Mouse (Mus musculus): Measurements from ENCODE around the gene Zfp282. TPM values are rescaled to one million over a fixed set of nuclear protein-coding genes. Genes with fewer than 3 reads are reported as not detected.
"Not testable (repeated sequence)": the region's sequence is repeated elsewhere in the genome, so short reads cannot be mapped to it uniquely, and the experiment has no call there.

Zfp282 gene
- polyA plus RNA-seq (2012; rRNA removed), result 11.2 and 11.5 TPM in 2 replicates

DNA sequence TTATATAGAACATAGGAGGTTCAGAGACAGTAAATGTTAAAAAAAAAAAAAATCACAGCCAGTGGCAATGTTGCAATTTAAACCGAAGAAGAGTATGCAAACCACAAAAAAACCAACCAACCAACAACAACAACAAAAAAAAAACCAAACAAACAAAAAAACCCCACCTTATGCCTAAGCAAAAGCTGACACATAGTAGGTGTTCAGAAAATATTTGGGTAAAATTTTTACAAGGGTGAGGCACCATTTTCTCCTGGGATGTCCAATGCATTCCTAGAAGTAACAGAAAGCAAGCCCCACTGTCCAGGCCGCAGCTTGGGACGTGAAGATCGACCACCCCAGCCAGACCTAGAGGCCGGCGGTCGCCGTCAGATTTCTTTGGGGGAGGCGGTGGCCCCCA is at the start of gene Zfp282:
Gene Zfp282 (plus strand): TSS at position 147 of the 400 bp plus-strand sequence.
- DNase-seq (ENCODE audit: extremely low spot score in 1 of 2, low spot score in 1 of 2), result no peak

DNA sequence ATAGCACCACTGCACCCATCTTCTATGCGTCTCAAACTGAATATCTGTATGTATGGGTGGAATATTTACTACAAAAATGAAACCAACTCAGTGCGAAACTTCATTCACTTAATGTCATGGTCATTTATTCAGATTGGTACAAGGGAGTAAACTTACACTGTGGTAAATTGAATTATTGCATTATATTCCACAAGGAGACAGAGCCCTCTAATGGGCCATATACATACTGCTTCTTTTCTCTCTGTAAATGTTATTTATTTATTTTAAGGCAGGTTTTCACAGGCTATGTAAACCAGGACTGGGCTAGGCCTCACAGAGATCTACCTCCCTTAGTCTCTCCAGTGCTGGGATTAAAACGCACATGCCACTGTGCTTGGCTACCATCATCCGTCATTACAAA is 49.5 kb upstream of the Zfp282 start:
- no peak for DNase-seq (ENCODE audit: extremely low spot score in 1 of 2, low spot score in 1 of 2)

DNA sequence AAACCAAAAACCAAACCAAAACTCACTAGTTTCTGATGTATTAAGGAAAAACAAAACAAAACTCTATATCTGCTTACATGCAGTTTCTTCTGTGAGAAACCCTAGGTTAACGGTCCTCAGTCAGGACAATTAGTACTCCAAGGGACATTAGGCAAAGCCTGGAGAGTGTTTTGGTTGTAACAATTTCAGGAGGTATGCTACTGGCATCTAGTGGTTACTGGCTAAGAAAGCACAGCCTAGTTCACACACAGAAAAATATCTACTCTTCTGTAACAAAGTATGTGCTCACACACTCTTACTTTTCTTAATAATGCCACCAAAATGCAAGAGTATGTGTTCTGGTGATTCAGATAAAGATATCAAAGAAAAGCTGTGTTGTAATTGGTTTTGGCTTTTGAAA is 48.1 kb upstream of the Zfp282 start:
- DNase-seq (ENCODE audit: extremely low spot score in 1 of 2, low spot score in 1 of 2), result peak in 1 of 2 experiments; percentile 45

DNA sequence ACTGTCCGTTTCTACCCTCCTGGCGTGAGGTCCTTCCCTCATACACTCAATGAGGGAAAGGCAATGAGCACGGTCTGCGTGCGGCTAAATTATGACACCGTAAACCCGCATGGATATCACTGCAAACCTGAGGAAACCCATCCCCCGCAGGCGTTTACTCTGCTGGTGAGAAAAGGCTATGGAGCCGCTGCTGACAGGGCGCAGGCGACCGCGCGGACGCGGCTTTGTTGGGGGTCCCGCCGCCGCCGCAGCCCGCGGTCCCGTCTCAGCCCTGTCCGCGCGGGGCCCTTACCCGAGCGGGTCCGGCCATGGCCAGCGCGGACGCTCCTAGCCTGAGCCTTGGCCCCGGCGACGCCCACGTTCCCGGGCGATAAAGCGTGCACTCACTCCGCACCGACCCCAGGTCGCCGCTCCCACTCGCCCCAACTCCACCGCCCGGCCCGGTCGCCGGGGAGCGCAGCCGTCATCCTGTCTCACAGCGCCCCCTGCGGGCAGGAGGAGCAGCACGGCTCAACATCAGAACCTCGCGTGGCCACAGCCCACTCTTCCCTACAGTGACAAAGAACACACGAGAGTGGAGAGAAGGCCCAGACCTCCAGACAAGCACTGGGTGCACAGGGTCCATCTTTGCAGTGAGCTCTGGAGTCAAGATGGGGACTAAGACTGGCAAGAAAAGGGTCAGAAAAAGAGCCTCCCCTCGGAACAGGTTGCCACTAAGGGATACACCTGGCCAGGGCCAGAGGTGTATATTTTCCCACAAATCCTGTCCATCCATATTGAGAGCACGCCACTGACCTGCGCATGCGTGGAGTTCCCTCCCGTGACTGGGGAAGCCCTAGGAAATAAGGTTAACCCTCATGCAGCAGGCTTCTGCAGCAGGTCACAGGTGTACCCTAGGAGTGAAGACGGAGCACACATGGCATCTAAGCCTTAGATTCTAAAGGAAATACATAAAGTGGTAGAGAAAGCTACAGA is 46.6 kb upstream of the Zfp282 start, which contains the start of gene Zfp786:
Gene Zfp786 (minus strand): TSS at position 764 of the 975 bp plus-strand sequence.
- DNase-seq (ENCODE audit: extremely low spot score in 1 of 2, low spot score in 1 of 2), result peak; percentile 76 to 96

DNA sequence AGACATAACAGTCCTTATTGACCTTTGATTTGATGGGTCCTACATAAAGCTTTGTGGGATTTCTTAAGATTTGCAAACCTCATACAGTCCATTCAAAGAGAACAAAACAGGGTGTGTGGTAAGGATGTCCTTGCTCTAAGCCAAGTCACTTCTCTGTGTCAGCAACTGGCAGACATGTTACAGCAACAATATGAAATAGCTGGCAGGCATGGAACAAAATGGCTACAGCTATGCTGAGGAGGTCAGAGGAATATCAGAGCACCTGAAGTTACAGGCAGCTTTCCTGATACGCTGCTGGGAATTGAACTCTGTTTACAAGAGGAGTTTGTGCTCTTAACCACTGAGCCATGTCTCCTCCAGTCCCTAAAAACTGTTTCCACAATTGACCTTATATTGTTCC is 44.8 kb upstream of the Zfp282 start:
- no peak for DNase-seq (ENCODE audit: extremely low spot score in 1 of 2, low spot score in 1 of 2)

DNA sequence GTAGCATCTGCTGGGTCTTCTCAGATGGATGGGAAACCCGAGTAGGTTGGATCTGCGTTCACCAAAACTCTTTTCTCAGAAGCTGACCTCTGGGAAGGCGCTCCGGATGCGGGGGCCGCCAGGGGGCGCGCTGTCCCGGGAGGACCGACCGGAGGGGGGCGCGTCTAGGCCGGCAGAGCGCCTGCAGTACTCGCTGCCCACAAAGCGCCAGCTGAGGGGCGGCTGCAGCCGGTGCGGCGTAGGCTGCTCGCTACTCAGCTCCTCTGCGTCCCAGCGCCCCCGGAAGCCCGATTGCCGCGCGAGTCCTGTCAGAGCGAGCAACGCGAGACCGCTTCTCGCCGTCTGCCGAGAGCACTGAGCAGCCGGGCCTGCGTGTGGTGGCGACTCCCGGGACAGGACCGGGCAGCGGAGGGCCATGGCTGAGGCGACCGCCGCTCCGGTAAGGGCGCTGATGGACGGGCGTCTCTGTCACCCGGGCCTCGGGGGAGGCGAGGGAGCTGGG is 41.5 kb upstream of the Zfp282 start, which contains the start of gene Zfp398:
Gene Zfp398 (plus strand): TSS at position 180 of the 502 bp plus-strand sequence.
- DNase-seq (ENCODE audit: extremely low spot score in 1 of 2, low spot score in 1 of 2), result peak; percentile 87 to 97

DNA sequence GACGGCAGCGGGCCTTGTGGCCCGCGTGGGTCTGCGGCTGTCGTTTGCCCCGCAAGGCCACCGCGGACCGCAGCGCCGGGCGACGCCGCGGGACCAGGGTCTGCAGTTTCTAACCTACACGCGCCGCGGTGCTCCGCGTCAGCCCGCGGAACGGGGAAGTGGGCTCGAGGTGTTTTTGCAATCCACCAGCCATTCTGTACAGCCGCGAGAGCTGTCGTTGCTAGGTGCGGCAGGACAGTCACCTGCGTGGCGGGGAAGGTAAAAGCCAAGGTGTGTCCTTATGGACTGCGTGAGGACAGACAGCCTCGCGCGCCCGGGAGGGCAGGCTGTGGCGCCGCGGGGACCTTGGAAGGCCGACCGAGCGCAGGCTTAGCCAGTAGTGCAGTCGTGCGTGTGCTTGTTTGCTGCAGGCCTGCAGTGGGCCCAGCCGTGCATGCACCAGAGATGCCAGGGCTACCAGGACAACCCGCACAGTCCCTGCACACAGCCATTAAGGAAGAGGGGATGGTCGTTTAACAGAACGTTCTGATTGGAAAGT is 41.0 kb upstream of the Zfp282 start:
- DNase-seq (ENCODE audit: extremely low spot score in 1 of 2, low spot score in 1 of 2), result peak in 1 of 2 experiments; percentile 47

DNA sequence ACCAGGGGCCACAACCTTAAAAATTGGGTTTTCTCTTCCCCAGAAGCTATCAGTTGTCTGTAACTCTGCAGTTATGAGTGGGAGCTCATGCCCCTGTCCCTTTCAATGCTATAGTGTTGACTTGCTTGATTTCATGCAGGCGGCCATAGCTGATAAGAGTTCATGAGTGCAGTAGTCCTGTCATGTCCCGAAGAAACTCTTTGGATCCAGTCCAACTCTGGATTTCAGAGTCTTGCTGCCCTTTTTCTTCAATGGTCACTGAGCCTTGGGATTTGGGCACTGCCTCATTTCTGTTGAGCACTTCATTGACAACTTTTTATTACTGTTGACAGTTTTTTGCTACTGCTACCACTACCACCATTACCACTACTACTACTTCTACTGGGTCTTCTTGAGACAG is 39.4 kb upstream of the Zfp282 start:
- DNase-seq (ENCODE audit: extremely low spot score in 1 of 2, low spot score in 1 of 2), result no peak

DNA sequence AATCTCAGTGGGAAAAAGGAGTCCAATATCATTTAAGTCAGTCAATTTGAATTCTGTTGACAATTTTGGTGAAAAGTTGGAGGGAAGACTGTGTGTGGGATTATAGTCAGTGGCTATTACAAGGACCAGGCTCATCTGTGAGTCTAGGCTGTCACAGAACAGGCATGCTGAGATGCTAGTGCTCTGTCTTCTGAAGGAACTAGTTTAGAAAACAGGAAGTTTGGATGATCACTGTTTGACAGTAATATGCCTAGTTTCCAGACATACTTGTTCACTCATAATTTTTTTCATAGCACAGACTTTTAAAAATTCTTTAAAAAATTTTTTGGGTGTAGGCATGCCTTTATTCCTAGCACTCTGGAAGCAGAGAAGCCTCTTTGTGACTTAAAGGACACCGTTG is 35.9 kb upstream of the Zfp282 start:
- no peak for DNase-seq (ENCODE audit: extremely low spot score in 1 of 2, low spot score in 1 of 2)

DNA sequence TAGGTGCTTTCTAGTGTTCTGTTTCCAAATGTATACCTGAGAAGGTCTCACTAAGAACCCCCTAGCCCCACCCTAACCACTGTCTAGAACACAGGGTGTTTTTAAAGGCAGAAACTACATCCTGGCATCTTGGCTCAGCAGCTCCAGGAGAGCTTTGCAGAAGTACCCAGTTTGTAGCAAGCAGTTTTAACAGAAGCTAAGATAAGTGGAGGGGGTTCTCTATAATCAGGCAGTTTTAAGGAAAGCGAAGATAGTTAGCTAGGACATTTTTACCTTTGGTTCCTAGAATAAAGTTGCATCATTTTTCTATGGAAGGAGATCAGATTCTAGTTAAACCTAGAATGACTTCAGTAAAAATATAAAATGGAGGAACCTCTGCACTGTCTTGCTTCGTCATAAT is 35.2 kb upstream of the Zfp282 start:
- no peak for DNase-seq (ENCODE audit: extremely low spot score in 1 of 2, low spot score in 1 of 2)

DNA sequence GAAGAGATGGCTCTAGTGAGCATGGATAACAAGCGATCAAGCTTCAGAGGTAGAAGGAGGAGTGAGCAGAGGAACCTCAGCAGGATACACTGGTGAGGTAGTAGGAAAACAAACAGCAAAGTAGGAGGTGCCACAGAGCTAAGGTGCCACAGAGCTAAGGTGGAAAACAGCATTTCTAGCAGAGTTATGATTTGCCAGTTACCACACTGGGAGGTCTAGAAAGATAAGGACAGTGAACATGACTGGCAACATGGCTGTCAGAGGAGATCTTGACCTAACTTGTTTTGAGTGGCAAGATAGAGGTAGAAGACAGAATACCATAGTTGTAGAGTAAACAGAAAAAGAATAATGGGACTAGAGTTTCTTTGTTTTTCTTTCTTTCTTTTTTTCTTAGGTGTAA is 34.7 kb upstream of the Zfp282 start:
- no peak for DNase-seq (ENCODE audit: extremely low spot score in 1 of 2, low spot score in 1 of 2)

DNA sequence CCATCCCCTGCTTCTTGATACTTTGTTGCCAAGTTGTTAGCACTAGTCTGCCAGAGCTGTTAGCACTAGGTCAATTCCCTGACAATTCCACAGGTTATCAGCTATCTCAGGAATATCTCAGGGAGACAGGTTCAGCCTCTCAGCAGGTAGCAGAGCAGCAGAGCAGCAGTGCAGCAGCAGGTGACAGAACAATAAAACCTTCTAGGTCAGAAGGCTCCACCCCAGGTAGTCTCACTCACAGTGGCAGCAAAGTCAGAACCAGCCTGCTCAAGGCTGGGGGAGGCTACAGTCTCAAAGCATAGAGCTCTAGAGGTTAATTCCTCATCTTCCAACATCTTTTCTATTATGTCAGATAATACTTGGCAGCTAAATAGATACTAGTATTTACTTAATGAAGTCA is 31.2 kb upstream of the Zfp282 start:
- DNase-seq (ENCODE audit: extremely low spot score in 1 of 2, low spot score in 1 of 2), result no peak

DNA sequence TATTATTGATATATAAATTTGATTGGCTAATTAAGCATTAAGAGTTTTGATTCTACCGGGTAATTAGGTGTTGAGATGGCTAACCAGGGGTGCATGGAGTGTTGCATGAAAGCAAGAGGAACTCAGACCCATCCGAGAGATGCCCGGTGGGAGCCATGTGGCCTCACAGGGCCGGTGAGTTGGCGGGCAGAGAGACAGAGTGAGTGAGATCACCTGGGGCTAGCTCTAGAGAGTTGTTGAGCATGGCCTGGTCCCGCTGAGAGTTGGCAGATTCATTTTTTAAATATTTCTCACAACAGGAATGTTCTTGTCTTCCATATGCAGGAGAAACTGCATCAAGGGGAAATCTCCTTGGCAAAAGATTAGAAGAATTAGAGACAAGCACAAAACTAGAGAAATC is 19.8 kb upstream of the Zfp282 start:
- no peak for DNase-seq (ENCODE audit: extremely low spot score in 1 of 2, low spot score in 1 of 2)

DNA sequence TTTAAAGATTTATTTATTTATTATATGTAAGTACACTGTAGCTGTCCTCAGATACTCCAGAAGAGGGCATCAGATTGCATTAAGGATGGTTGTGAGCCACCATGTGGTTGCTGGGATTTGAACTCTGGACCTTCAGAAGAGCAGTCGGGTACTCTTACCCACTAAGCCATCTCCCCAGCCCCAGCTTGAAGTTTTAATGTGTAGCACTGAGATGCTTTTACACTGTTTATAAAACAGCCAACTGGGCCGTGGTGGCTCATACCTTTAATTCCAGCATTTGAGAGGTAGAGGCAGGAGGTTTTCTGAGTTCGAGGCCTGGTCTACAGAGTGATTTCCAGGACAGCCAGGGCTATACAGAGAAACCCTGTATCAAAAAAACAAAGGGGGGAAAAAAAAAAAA is 19.3 kb upstream of the Zfp282 start:
- DNase-seq (ENCODE audit: extremely low spot score in 1 of 2, low spot score in 1 of 2), result not testable (repeated sequence)

DNA sequence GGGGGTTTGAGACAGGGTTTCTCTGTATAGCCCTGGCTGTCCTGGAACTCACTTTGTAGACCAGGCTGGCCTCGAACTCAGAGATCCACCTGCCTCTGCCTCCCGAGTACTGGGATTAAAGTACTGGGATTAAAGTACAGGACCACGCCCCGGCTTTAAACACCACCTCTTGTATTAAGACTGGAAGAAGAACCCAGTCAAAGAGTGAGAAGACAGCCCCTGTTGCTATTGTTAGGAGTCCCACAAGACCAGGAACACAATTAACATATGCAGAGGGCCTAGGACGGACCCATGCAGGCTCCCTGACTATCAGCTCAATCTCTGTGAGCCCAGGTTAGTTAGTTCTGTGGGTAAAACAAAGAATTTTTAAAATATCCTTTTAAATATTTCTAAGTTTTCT is 4.7 kb upstream of the Zfp282 start:
- DNase-seq (ENCODE audit: extremely low spot score in 1 of 2, low spot score in 1 of 2), result no peak

DNA sequence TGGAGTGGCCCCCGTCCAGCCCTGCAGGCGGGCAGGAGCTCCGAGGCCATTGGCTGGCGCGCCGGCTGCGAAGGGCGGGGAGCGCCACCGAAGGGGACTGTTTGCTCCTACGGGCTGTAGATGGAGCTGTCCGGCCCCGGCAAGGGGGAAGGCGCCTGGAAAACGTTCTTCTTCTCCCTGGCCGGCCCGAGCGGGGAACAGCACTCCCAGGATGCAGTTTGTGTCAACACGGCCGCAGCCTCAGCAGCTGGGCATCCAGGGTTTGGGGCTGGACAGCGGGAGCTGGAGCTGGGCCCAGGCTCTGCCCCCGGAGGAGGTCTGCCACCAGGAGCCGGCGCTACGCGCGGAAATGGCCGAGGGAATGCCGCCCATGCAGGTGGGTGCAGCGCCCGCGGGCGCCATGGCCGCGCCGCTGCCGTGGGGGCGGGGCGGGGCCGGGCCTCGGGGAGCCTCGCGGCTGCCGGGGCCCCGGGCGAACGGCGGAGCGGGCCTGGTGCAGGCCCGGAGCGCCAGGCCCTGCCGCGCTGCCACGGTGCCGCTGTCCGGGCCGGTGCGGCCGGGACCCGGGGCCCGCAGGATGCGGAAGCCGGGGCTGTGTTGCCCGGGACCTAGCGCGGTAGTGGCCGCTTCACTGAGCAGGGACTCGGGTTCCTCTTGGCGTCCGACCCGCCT is 593 bp downstream of the Zfp282 start:
- peak; percentile 82 to 90 for DNase-seq (ENCODE audit: extremely low spot score in 1 of 2, low spot score in 1 of 2)

DNA sequence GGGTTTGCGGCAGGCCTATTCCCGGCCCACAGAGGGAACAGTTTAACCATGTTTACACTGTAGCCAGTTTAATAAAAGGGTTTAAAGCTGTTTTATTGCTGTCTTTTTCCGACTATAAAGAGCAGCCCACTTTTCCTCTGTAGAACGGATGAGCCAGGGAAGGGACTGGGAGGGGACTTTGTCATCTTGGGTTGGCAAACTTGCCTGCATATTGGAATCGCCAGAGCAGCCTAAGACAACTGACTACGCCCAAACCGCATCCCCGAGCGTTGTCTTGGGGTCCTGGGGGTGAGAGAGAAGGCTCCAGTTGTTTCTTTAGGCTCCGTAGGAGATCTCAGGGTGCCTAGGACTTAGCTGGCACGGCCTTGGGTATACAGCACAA is 1.1 kb downstream of the Zfp282 start:
- DNase-seq (ENCODE audit: extremely low spot score in 1 of 2, low spot score in 1 of 2), result peak in 1 of 2 experiments; percentile 30

DNA sequence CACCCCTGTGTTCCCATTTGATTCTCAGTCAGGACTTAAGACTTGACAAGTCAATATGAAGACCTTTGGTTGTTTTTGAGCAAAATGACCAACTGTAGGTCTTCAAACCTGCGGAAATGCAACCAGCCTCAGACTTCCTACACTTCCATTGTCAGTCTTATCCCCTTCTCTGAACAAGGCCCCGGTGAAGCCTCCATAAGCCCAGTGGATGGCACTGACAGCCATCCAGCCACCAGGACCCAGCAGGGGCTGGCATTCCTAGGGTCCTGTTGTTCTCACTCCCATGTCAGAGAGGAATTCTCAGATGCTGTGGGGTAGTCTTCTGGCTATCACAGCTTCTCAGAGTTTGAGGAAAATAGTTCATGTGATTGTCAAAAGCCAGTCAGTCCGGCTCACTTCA is 1.6 kb downstream of the Zfp282 start:
- no peak for DNase-seq (ENCODE audit: extremely low spot score in 1 of 2, low spot score in 1 of 2)

DNA sequence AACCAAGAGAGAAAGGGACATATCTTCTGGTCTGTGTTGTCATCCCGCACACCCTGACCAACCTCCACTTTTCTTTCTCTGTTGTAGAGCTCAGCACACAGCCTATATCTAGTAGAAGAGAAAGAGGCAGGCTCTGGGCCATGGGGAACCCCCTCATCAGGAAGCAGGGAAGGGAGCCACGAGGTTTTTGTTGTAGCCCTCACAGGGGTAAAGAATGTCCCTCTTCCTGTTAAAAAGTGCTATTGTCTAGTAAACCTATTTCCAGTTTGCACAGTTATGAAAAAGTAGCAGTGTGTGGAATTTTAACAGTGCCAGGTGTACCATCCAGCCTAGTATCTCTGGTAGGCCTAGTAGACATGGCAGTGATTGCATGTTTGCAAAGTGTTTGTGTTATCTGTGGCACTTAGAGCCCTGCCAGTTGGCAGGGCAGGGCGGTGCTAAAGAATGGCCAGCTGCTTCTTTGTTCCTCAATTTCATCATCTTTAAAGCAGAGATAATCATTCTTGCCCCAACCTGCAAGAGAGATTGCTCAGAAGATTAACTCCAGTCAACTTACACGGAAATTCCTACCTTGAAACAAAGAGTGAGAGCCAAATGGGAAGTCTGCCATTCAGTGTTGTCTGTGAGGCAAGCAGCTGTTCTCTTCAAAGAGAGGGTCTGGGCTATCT is 2.2 kb downstream of the Zfp282 start:
- DNase-seq (ENCODE audit: extremely low spot score in 1 of 2, low spot score in 1 of 2), result no peak

DNA sequence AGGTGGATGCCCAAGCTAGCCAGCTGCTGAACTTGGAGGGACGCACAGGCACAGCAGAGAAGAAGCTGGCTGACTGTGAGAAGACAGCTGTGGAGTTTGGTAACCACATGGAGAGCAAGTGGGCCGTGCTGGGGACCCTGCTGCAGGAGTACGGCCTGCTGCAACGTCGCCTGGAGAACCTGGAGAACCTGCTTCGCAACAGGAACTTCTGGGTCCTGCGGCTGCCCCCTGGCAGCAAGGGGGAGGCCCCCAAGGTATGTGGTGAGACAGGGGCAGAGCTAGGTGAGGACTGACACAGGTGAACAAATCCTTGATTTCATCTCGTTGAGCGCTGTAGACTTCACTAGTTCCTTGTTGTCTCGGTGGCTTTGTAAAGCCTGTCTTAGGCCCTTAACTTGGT is 3.2 kb downstream of the Zfp282 start:
- DNase-seq (ENCODE audit: extremely low spot score in 1 of 2, low spot score in 1 of 2), result no peak

Measured in frontal cortex, adult 2 months (tissue).